15 mouse cellular contexts compared by ENCODE assay signal in the genomic region with DNA sequence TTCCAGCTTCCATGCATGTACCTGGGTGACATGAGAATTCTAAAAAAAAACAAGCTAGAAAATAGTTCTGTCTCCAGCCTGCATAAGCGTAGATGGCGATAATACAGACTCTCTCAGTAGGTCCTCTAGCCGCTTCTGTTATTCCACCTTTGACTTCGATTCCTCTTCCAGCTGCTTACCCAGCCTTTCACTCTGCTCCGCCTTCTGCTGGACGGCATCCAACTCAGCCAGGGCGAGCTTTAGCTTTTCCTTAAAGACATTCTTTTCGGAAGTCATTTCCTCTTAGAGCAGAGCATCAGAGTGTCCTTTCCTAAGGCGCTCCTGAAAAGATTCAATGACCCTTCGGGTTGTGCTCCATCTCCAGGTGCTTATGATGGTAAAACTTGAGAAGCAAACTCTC. TPM values are rescaled to one million over a fixed set of nuclear protein-coding genes. Genes with fewer than 3 reads are reported as not detected.
DNase-seq lines count a peak whose midpoint lies in the region; ATAC-seq and TF ChIP-seq lines count a peak whose summit lies in the region.
"Had no signal": no experiment of that assay in that cellular context is flagged by ENCODE, and none has a peak within 500 bp of the region (broad histone marks: within the 10 kb centered on the region; RNA-seq: fewer than 3 reads in every experiment).

No protein-coding gene starts in this region.

- no peaks in the 10 kb centered on the region for H3K9me3 ChIP-seq in intestine, postnatal 0 days (ENCODE audit: control insufficient read depth)
- H3K9me3 ChIP-seq in intestine, embryonic 16.5 days (ENCODE audit: control insufficient read depth, low read length), result peaks cover 7% of the 10 kb centered on the region; the same call in 1 of the 2 replicates
- H3K9me3 ChIP-seq: megakaryocyte, embryonic 14.5 days had no signal

- DNase-seq in adrenal gland, postnatal 14 days, result peak; percentile 68
- no peak for DNase-seq in adrenal gland, postnatal 4 days (ENCODE audit: low spot score in 2 of 2)
- DNase-seq in kidney, adult 8-10 months, result peak; percentile 61 to 65
- peak; percentile 34 for DNase-seq in lung, postnatal 14 days
- no peak for DNase-seq in Muller cell, postnatal 12 days (ENCODE audit: inconsistent ontology term)
- no peak for DNase-seq in spleen, postnatal 36 days (ENCODE audit: low spot score in 2 of 2)

- H3K4me3 ChIP-seq in intestine, postnatal 0 days (ENCODE audit: low read depth, low read length), result no peak overlapping the region
- no peak overlapping the region for H3K4me3 ChIP-seq in intestine, embryonic 16.5 days (ENCODE audit: low read length)

- H3K36me3 ChIP-seq in intestine, postnatal 0 days (ENCODE audit: control insufficient read depth, insufficient read depth), result peaks cover 3% of the 10 kb centered on the region; the same call in 1 of the 2 replicates
- H3K36me3 ChIP-seq in intestine, embryonic 16.5 days (ENCODE audit: control insufficient read depth, insufficient read depth, low read length), result 0 out of 2 replicates have a peak, but pooled peaks cover 2% of the 10 kb centered on the region

- H3K4me2 ChIP-seq in intestine, postnatal 0 days (replicated peaks; ENCODE audit: low read depth), result peak overlapping the region; percentile 24; the same call in 1 of the 2 replicates
- no peak overlapping the region for H3K4me2 ChIP-seq in intestine, embryonic 16.5 days (ENCODE audit: low read depth, low read length)
- H3K4me2 ChIP-seq: liver, embryonic 11.5 days had no signal

- no peak for ATAC-seq in intestine, postnatal 0 days
- ATAC-seq in intestine, embryonic 16.5 days, result no peak
- ATAC-seq: activated CD4-positive, CD25-positive, alpha-beta regulatory T cell, adult 4 months had no signal

- no peak overlapping the region for H3K9ac ChIP-seq in intestine, postnatal 0 days (ENCODE audit: low read depth, low read length)
- no peak overlapping the region for H3K9ac ChIP-seq in intestine, embryonic 16.5 days (ENCODE audit: low read depth, low read length)

- 38% methylated on average over 10 of the region's 10 CpGs for WGBS in intestine, postnatal 0 days
- 60% methylated on average over 10 of the region's 10 CpGs for WGBS in intestine, embryonic 16.5 days

- peaks cover 8% of the 10 kb centered on the region for H3K4me1 ChIP-seq in intestine, postnatal 0 days (replicated peaks; ENCODE audit: control insufficient read depth, insufficient read depth, low read length)
- peaks cover 16% of the 10 kb centered on the region for H3K4me1 ChIP-seq in intestine, embryonic 16.5 days (ENCODE audit: control insufficient read depth, insufficient read depth, low read length)

- H3K27me3 ChIP-seq in intestine, postnatal 0 days (replicated peaks; ENCODE audit: control insufficient read depth, insufficient read depth, low read length), result no peaks in the 10 kb centered on the region
- H3K27me3 ChIP-seq in intestine, embryonic 16.5 days (replicated peaks; ENCODE audit: control insufficient read depth, insufficient read depth, low read length), result no peaks in the 10 kb centered on the region
- H3K27me3 ChIP-seq: megakaryocyte, embryonic 14.5 days had no signal

- H3K27ac ChIP-seq in intestine, postnatal 0 days (ENCODE audit: low read depth, low read length), result no peak overlapping the region
- no peak overlapping the region for H3K27ac ChIP-seq in intestine, embryonic 16.5 days (ENCODE audit: low read length)

- TF ChIP-seq CTCF in intestine, postnatal 0 days (IDR thresholded peaks at IDR 0.05; ENCODE audit: low read depth), result no peak

RNA-seq across cellular contexts. Expression of a gene that starts 3.7 kb away (rescaled TPM):
- 12.3 and 14.5 TPM in 2 replicates for total RNA-seq in adrenal gland, postnatal 14 days (2021)
- 10 to 100 TPM; 18.1 to 19.9 TPM for total RNA-seq in adrenal gland, postnatal 4 days (2021)
- 4.3 and 4.4 TPM in 2 replicates for polyA plus RNA-seq in intestine, postnatal 0 days (2015; fragmentation: Nextera tagmentation; extraction: Ambion mirVana)
- polyA plus RNA-seq in intestine, embryonic 16.5 days (2015; fragmentation: Nextera tagmentation; extraction: Ambion mirVana), result 5.0 and 5.6 TPM in 2 replicates

RNA-seq across cellular contexts. Expression of a gene that starts 39.1 kb away (rescaled TPM):
- 0.70 and 0.79 TPM in 2 replicates for total RNA-seq in adrenal gland, postnatal 14 days (2021)
- 1 to 10 TPM; 1.8 to 4.5 TPM for total RNA-seq in adrenal gland, postnatal 4 days (2021)
- polyA plus RNA-seq in intestine, postnatal 0 days (2015; fragmentation: Nextera tagmentation; extraction: Ambion mirVana), result 0.16 and 0.17 TPM in 2 replicates
- 0.07 and 0.10 TPM in 2 replicates for polyA plus RNA-seq in intestine, embryonic 16.5 days (2015; fragmentation: Nextera tagmentation; extraction: Ambion mirVana)
- total RNA-seq: monocyte, adult 5-6 weeks had no signal

RNA-seq across cellular contexts. Expression of a gene that starts 50.9 kb away (rescaled TPM):
- total RNA-seq in adrenal gland, postnatal 14 days (2021), result 0.07 and 0.30 TPM in 2 replicates
- under 1 TPM; 0.11 to 0.20 TPM for total RNA-seq in adrenal gland, postnatal 4 days (2021)
- polyA plus RNA-seq in intestine, postnatal 0 days (2015; fragmentation: Nextera tagmentation; extraction: Ambion mirVana), result 0.05 TPM in 1 of 2 replicates, not detected in the other
- polyA plus RNA-seq in intestine, embryonic 16.5 days (2015; fragmentation: Nextera tagmentation; extraction: Ambion mirVana), result not detected in 2 replicates
- total RNA-seq: common myeloid progenitor, adult 5-6 weeks; granulocyte monocyte progenitor cell, adult 5-6 weeks; monocyte, adult 5-6 weeks had no signal
- polyA plus RNA-seq: small intestine, adult 2 months had no signal

Comparison
In these comparisons a context has a peak if more than half of its experiments do, and no peak if none do; other contexts are left out.
1. DNase-seq: peak in adrenal gland, postnatal 14 days (single experiment), kidney, adult 8-10 months (2 of 2) and lung, postnatal 14 days (single experiment); none in adrenal gland, postnatal 4 days (0 of 2), Muller cell, postnatal 12 days (single experiment) and spleen, postnatal 36 days (0 of 2).